Mouse (Mus musculus): ENCODE measurements around the gene Nhsl1.

DNA sequence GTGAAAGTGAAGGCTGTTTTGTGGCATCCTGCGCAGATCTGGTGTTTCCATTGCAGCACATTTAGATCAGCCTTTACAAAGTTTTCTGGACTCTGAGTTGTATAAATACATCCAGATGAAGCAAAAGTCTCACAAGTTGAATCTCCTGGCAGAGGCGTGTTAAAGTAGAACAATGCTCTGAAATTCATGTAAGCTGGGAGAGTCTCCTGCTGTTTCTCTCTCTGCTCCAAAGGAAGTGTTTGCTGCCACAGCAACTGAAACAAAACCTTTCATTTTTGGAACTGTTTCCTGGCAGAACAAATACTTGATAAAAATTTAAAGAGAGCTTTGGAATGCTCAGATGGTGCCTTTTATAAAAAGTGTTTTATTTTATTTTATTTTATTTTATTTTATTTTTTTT lies 118.8 kb downstream of the Nhsl1 start:
- TF ChIP-seq CTCF (IDR thresholded peaks at IDR 0.05) (no peak), EP300 (IDR thresholded peaks at IDR 0.05) (no peak)
